Mouse (Mus musculus) hindbrain, embryonic 12.5 days (tissue): Measurements from ENCODE around the gene Ankrd13d. TPM values are rescaled to one million over a fixed set of nuclear protein-coding genes. Genes with fewer than 3 reads are reported as not detected.

Source experiments
- ATAC-seq: fragments of 200-750 bp; cut with Nextera tagmentation; 2 replicates; pipeline ENCODE4 v1.8.0; 2017; ENCODE audit warnings: moderate TSS enrichment; ENCODE audit not compliant: low FRiP score
- H3K27ac ChIP-seq: fragments of 300-500 bp; sonication (generic); 2 replicates; pipeline ENCODE4 v1.5.1; 2016; ENCODE audit warnings: mild to moderate bottlenecking
- H3K27me3 ChIP-seq: fragments of 300-500 bp; sonication (generic); 2 replicates; pipeline ENCODE4 v1.6.1; 2016; ENCODE audit warnings: mild to moderate bottlenecking
- H3K36me3 ChIP-seq: fragments of 300-500 bp; sonication (generic); 2 replicates; pipeline ENCODE4 v1.6.1; 2016; ENCODE audit warnings: mild to moderate bottlenecking
- H3K4me1 ChIP-seq: fragments of 300-500 bp; sonication (generic); 2 replicates; pipeline ENCODE4 v1.6.1; 2016
- H3K4me2 ChIP-seq: fragments of 300-500 bp; sonication (generic); replicated peaks from 2 replicates; pipeline ENCODE4 v1.6.1; 2016; ENCODE audit warnings: mild to moderate bottlenecking
- H3K4me3 ChIP-seq: fragments of 300-500 bp; sonication (generic); 2 replicates; pipeline ENCODE4 v1.5.1; 2016; ENCODE audit warnings: mild to moderate bottlenecking
- H3K9ac ChIP-seq: fragments of 300-500 bp; sonication (generic); 2 replicates; pipeline ENCODE4 v1.6.1; 2016; ENCODE audit warnings: mild to moderate bottlenecking, moderate library complexity
- H3K9me3 ChIP-seq: fragments of 300-500 bp; sonication (generic); replicated peaks from 2 replicates; pipeline ENCODE4 v1.6.1; 2016; ENCODE audit warnings: mild to moderate bottlenecking
- WGBS: fragments of 180-500 bp; shearing (Covaris S2); methylation state at CpG from one replicate; pipeline ENCODE4 v1.1.7; 2016; 5-methylcytosine and 5-hydroxymethylcytosine counted together
- microRNA-seq: library from miRNA; unstranded; fragments of <30 nt; microRNA quantifications from one replicate; pipeline ENCODE4, GENCODE M21; 2017
- polyA plus RNA-seq: library from polyadenylated mRNA; unstranded; fragments of >200 nt; fragmentation: Nextera tagmentation; extraction: Ambion mirVana; gene quantifications from 2 replicates; pipeline ENCODE4 v1.2.1, GENCODE M21; 2016

The Ankrd13d gene
- polyA plus RNA-seq, 1 experiment from 2014 or later, result 22.1 TPM

DNA sequence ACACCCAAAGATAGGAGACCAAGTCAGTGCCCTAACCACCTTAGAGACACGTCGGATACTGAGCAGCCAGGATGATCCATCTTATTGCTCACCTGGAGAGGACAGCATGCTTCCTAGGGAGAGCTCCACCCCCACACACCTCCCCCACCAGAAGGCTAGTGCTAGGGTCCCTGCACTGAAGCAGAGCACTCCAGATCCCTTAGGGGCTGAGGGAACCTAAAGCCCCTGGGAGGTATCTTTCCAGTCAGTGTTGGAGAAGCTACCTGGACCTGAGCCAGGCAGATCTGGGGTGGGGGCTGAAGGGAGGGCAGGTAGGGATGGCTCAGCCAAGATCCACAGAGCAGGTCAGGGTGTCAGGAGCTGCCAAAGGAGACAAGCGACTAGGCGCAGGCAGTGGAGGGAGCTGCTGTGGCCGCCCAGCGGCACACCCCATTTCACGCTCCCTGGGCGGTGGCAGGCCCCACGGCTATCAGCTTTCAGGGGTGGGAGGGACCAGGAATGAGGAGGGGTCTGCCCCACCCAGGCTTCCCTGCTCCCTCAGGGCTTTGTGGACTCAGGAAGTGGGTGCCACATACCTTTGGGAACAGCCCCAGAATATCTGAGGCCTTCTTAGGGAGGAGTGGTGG is 53.4 kb downstream of the Ankrd13d start:
- no peak overlapping the region for H3K4me2 ChIP-seq
- H3K4me1 ChIP-seq, result peaks cover 12% of the 10 kb centered on the region
- H3K9ac ChIP-seq, result peak overlapping the region; percentile 6; the same call in 1 of the 2 replicates
- no peak for ATAC-seq
- WGBS, result 50% methylated on average over 9 of the region's 9 CpGs
- no peak overlapping the region for H3K4me3 ChIP-seq
- no peaks in the 10 kb centered on the region for H3K9me3 ChIP-seq
- H3K36me3 ChIP-seq, result no peaks in the 10 kb centered on the region
- H3K27me3 ChIP-seq, result peaks cover 20% of the 10 kb centered on the region
- H3K27ac ChIP-seq, result no peak overlapping the region

DNA sequence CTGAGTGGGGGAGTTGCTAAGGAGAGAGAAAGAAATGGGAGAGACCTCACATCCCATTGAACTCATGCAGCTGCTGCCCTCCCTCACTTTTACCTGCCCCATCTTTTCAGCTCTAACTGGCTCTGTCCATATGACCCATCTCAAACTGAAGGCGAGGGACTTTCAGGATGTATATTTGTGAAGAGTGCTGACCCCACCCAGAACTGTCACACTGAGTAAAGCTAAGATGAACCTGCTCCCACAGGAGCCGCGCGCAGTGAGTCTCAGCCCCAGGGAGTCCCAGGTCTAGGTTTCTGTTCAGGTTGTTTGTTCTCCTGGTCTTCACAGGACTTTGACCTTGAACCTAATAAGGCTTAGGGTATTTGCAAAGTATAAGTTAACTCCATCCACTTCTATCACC is 54.0 kb downstream of the Ankrd13d start:
- no peaks in the 10 kb centered on the region for H3K36me3 ChIP-seq
- no peak overlapping the region for H3K9ac ChIP-seq
- no peak for ATAC-seq
- H3K9me3 ChIP-seq, result no peaks in the 10 kb centered on the region
- WGBS, result 68% methylated on average over 4 of the region's 4 CpGs
- H3K4me3 ChIP-seq, result no peak overlapping the region
- H3K4me2 ChIP-seq, result no peak overlapping the region
- H3K27me3 ChIP-seq, result peaks cover 20% of the 10 kb centered on the region
- peaks cover 12% of the 10 kb centered on the region for H3K4me1 ChIP-seq
- no peak overlapping the region for H3K27ac ChIP-seq

DNA sequence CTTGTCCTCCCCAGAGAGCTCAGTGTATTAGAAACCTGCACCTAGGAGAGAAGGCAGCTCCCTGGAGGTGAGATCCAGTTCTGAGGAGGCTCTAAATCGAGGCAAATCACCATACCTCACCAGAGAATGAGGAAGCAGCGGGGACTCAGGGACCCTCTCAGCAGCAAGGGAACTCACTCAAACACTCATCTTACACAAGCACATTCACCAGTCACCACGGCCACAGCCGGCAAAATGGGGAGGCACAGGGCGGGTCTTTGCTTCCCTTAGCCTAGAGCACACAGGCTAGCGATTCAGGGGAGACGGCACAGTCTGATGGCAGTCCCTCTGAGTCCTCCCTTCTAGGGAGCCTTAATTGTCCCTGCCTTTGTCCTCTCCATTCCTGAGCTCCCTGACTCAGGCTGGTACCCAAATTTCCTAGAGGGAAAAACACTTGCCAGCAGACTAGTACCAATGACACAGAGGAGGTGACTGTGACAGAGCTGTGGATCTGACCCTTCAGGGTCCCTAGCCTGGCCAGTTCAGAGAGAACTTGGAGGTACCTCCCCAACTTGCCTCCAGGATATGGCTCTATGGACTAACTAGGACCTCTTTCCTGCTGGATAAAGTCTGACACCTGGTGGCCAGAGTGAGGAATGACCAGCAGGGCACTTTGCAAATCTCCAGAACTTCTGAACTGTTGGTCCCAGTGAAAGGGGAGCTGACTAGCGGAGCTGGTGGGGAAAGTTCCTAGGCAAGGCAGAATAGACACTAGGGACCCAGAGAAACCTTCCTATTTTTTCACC is 54.9 kb downstream of the Ankrd13d start:
- H3K4me2 ChIP-seq, result no peak overlapping the region
- H3K4me3 ChIP-seq, result no peak overlapping the region
- H3K27me3 ChIP-seq, result peaks cover 20% of the 10 kb centered on the region
- 21% methylated on average over 8 of the region's 8 CpGs for WGBS
- H3K4me1 ChIP-seq, result peaks cover 12% of the 10 kb centered on the region
- ATAC-seq, result no peak
- H3K9me3 ChIP-seq, result no peaks in the 10 kb centered on the region
- H3K36me3 ChIP-seq, result no peaks in the 10 kb centered on the region
- H3K9ac ChIP-seq, result no peak overlapping the region
- no peak overlapping the region for H3K27ac ChIP-seq

DNA sequence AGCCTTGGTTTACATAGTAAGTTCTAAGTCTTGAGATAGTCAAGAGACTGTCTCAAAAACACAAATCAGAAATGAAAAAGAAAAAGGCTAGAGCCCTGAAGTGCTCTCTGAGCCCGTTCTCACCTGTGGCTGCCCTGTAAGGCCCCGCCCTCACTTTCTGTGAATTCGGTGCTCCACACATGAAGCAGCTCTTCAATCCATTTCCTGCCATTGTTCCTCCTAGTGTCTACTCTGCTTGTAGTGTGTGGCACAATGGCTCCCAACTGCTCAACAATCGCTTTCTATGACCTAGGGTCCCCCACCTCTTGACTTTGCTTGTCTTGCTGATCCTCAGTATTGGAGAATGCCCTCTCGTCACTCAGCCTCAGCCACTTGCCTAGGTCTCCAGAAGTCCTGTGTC is 55.5 kb downstream of the Ankrd13d start:
- Histone ChIP-seq H3K4me3 (no peak overlapping the region), H3K27ac (no peak overlapping the region), H3K4me1 (peaks cover 10% of the 10 kb centered on the region), H3K9me3 (no peaks in the 10 kb centered on the region), H3K27me3 (peaks cover 20% of the 10 kb centered on the region), H3K9ac (no peak overlapping the region), H3K36me3 (no peaks in the 10 kb centered on the region), H3K4me2 (no peak overlapping the region)
- no peak for ATAC-seq
- WGBS, result 77% methylated on average over 5 of the region's 5 CpGs

DNA sequence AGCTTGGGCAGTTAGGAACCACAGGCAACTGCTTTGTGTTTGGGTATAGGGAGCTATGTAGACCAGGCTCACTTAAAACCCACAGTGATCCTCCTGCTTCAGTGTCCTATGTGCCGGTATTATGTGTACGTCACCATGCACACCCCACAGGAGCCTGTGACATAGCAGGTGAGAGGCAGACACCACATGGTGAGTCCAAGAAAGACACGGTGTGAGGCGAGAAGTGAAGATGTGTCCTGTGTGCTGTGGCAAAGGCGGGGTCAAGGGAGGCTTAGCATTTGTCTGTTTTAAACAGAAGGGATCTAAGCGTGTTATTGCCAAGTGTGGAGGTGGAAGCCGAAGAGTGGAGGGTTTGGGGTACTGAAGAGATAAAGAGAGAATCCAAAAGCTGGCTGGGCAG is 56.2 kb downstream of the Ankrd13d start:
- no peak overlapping the region for H3K9ac ChIP-seq
- H3K9me3 ChIP-seq, result no peaks in the 10 kb centered on the region
- no peak overlapping the region for H3K4me3 ChIP-seq
- no peak overlapping the region for H3K27ac ChIP-seq
- no peak overlapping the region for H3K4me2 ChIP-seq
- no peak for ATAC-seq
- WGBS, result 92% methylated on average over 7 of the region's 7 CpGs
- H3K36me3 ChIP-seq, result no peaks in the 10 kb centered on the region
- peaks cover 4% of the 10 kb centered on the region; the same call in 1 of the 2 replicates for H3K4me1 ChIP-seq
- peaks cover 24% of the 10 kb centered on the region for H3K27me3 ChIP-seq

DNA sequence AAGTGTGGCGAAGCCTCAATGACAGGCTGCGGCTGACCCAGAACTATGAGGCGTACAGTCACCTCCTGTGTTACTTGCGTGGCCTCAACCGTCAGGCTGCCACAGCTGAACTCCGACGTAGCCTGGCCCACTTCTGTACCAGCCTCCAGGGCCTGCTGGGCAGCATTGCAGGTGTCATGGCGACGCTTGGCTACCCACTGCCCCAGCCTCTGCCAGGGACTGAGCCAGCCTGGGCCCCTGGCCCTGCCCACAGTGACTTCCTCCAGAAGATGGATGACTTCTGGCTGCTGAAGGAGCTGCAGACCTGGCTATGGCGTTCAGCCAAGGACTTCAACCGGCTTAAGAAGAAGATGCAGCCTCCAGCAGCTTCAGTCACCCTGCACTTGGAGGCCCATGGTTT is 60.8 kb downstream of the Ankrd13d start:
- Histone ChIP-seq H3K9ac (no peak overlapping the region), H3K4me3 (no peak overlapping the region), H3K4me1 (peaks cover 13% of the 10 kb centered on the region; the same call in 1 of the 2 replicates), H3K4me2 (no peak overlapping the region), H3K36me3 (no peaks in the 10 kb centered on the region), H3K27ac (no peak overlapping the region), H3K9me3 (no peaks in the 10 kb centered on the region), H3K27me3 (peaks cover 34% of the 10 kb centered on the region)
- WGBS, result 80% methylated on average over 11 of the region's 11 CpGs
- no peak for ATAC-seq

DNA sequence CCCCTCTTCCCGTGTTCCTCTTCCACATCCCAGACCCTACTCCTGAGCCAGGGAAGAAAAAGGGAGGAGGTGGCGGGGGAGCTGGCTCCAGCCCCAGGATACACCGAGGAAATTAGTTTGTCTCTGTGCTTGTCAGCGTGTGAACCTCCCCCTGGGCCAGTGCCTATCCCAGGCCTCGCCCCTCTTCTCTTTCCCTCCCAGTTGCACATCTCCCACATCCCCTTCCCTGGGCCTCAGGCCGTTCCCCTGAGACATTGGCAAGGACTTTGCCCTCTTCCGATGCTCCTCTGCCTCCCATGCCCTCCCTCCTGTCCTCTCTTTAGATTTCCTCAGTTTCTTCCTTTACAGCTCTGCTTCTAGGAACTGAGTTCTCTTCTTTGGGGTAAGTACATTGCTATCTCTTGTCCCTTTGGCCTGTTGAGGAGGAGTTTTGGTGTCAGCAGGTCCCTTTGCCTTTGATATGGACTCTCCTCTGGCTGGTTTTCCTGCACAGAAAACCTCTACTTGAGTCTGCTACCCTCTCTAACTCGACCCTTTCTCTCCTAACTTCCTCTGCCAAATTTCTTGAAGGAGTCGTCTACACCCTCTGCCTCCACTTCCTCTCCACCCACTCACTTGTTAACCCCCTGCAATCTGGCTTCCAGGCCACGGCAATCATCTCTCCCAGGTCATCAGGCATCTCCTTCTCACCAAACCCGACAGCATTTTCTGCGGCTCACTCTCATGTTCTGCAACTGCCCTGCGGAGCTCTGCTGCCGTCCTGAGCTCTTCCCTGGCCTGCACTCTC is 61.8 kb downstream of the Ankrd13d start:
- H3K9ac ChIP-seq, result no peak overlapping the region
- ATAC-seq, result no peak
- peaks cover 44% of the 10 kb centered on the region for H3K27me3 ChIP-seq
- no peak overlapping the region for H3K27ac ChIP-seq
- no peaks in the 10 kb centered on the region for H3K36me3 ChIP-seq
- H3K9me3 ChIP-seq, result no peaks in the 10 kb centered on the region
- 50% methylated on average over 14 of the region's 14 CpGs for WGBS
- H3K4me3 ChIP-seq, result no peak overlapping the region
- H3K4me1 ChIP-seq, result peaks cover 18% of the 10 kb centered on the region; the same call in 1 of the 2 replicates
- H3K4me2 ChIP-seq, result no peak overlapping the region

DNA sequence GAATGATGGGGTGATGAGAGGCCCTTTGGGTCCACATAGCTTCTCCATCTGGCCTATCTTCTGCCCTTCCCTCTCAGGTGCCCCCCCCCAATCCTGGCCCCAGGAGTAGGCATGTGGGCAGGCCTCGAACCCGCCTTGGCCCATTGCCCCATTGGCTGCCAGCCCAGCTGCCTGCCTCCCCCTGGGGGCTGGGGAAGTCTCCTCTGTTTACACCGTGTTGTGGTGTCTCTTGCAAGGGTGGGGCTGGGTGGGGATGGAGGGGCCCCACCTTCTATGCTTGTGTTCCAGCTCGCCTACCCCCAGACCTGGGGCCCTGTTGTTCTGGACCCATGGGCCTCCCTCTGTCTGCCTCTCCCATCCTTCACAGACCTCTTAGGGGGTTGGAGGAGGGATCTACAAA is 62.5 kb downstream of the Ankrd13d start:
- H3K4me1 ChIP-seq, result peaks cover 24% of the 10 kb centered on the region
- no peak overlapping the region for H3K9ac ChIP-seq
- WGBS, result 57% methylated on average over 4 of the region's 4 CpGs
- no peak overlapping the region for H3K4me2 ChIP-seq
- ATAC-seq, result no peak
- no peaks in the 10 kb centered on the region for H3K9me3 ChIP-seq
- no peaks in the 10 kb centered on the region for H3K36me3 ChIP-seq
- no peak overlapping the region for H3K4me3 ChIP-seq
- no peak overlapping the region for H3K27ac ChIP-seq
- H3K27me3 ChIP-seq, result peaks cover 52% of the 10 kb centered on the region

Small RNAs within 50 kb of the gene (microRNA-seq; reads per million reads assigned to microRNA genes)
- not detected for gene Mir6985

Other genes starting within 250 kb of the Ankrd13d start
- 357 and 360 TPM in 2 replicates for gene Gstp1, start 245.2 kb downstream of the Ankrd13d start, polyA plus RNA-seq
- gene Gstp2, start 237.1 kb downstream of the Ankrd13d start, polyA plus RNA-seq, result 1.5 and 8.3 TPM in 2 replicates
- not detected in 2 replicates for gene Gstp3, start 223.6 kb downstream of the Ankrd13d start, polyA plus RNA-seq
- not detected in 2 replicates for gene Cabp2, start 201.6 kb downstream of the Ankrd13d start, polyA plus RNA-seq
- gene Cdk2ap2, start 186.0 kb downstream of the Ankrd13d start, polyA plus RNA-seq, result 65.6 and 76.9 TPM in 2 replicates
- gene Pitpnm1, start 183.1 kb downstream of the Ankrd13d start, polyA plus RNA-seq, result 19.6 and 24.4 TPM in 2 replicates
- gene Aip, start 157.3 kb downstream of the Ankrd13d start, polyA plus RNA-seq, result 68.8 and 71.3 TPM in 2 replicates
- 0.05 TPM in 1 of 2 replicates, not detected in the other for gene Gpr152, start 143.3 kb downstream of the Ankrd13d start, polyA plus RNA-seq
- gene Cabp4, start 139.1 kb downstream of the Ankrd13d start, polyA plus RNA-seq, result 0.16 and 0.39 TPM in 2 replicates
- 128 and 131 TPM in 2 replicates for gene Coro1b, start 134.5 kb downstream of the Ankrd13d start, polyA plus RNA-seq
- gene Ptprcap, start 129.5 kb downstream of the Ankrd13d start, polyA plus RNA-seq, result 1.0 and 1.2 TPM in 2 replicates
- 64.8 and 68.2 TPM in 2 replicates for gene Rps6kb2, start 119.8 kb downstream of the Ankrd13d start, polyA plus RNA-seq
- gene Carns1, start 107.7 kb downstream of the Ankrd13d start, polyA plus RNA-seq, result 4.7 and 5.0 TPM in 2 replicates
- 0.58 and 1.0 TPM in 2 replicates for gene Tbc1d10c, start 91.9 kb downstream of the Ankrd13d start, polyA plus RNA-seq
- gene Ppp1ca, start 91.1 kb downstream of the Ankrd13d start, polyA plus RNA-seq, result 662 and 684 TPM in 2 replicates
- gene Rad9a, start 81.5 kb downstream of the Ankrd13d start, polyA plus RNA-seq, result 30.5 and 31.2 TPM in 2 replicates
- gene Clcf1, start 68.9 kb downstream of the Ankrd13d start, polyA plus RNA-seq, result 2.1 and 2.8 TPM in 2 replicates
- gene AC109138.7, start 68.8 kb downstream of the Ankrd13d start, polyA plus RNA-seq, result not detected in 2 replicates
- 16.2 and 17.2 TPM in 2 replicates for gene Pold4, start 51.2 kb downstream of the Ankrd13d start, polyA plus RNA-seq
- 10.1 and 10.4 TPM in 2 replicates for gene Ssh3, start 14.0 kb downstream of the Ankrd13d start, polyA plus RNA-seq
- 21.8 and 22.0 TPM in 2 replicates for gene Grk2, start 23.1 kb upstream of the Ankrd13d start, polyA plus RNA-seq
- gene Kdm2a, start 115.1 kb upstream of the Ankrd13d start, polyA plus RNA-seq, result 59.7 TPM in 2 replicates
- gene Rhod, start 156.3 kb upstream of the Ankrd13d start, polyA plus RNA-seq, result 15.3 and 16.4 TPM in 2 replicates
- gene Syt12, start 194.3 kb upstream of the Ankrd13d start, polyA plus RNA-seq, result 1.5 and 1.7 TPM in 2 replicates
- gene 2010003K11Rik, start 215.4 kb upstream of the Ankrd13d start, polyA plus RNA-seq, result not detected in 2 replicates
- gene Pcx, start 227.3 kb upstream of the Ankrd13d start, polyA plus RNA-seq, result 24.8 and 25.2 TPM in 2 replicates